Mouse (Mus musculus): ENCODE measurements around the gene Foxj1. TPM values are rescaled to one million over a fixed set of nuclear protein-coding genes. Genes with fewer than 3 reads are reported as not detected.
A peak's percentile ranks its signal among the peaks of the same experiment; 100 is the strongest.

The Foxj1 gene
- polyA plus RNA-seq, 1 experiment from 2014 or later, result 9.8 TPM

DNA sequence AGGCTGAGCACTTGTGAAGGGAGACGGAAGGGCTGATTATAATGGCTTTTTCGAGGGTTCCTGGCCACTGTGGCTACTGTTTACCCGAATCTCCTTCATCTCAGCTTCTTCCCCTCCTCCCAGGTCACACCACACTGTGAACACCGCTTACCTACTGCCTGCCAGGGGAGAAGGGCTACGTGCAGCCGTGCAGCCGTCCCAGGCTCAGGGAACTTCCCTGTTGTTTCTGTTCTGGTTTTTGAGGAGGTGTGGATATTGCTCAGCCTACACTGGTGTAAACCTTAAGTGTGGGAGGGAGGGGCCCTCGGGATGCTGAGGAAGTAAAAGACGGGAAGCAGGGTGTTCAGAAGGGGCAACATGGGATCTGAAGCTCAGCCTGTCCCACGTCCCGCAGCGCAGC is 1.8 kb upstream of the Foxj1 start:
- peaks cover 56% of the 10 kb centered on the region for H3K4me1 ChIP-seq
- H3K9me3 ChIP-seq, result no peaks in the 10 kb centered on the region
- H3K9ac ChIP-seq (replicated peaks), result peak overlapping the region; percentile 63; the same call in 1 of the 2 replicates
- no peak overlapping the region for H3K27ac ChIP-seq (replicated peaks)
- no peak overlapping the region for H3K4me3 ChIP-seq
- peaks cover 43% of the 10 kb centered on the region for H3K27me3 ChIP-seq
- 0 out of 2 replicates have a peak, but pooled peaks cover 6% of the 10 kb centered on the region for H3K36me3 ChIP-seq
- WGBS, result 71% methylated on average over 12 of the region's 12 CpGs
- no peak for ATAC-seq (ENCODE audit: low FRiP score, low read depth)
- no peak overlapping the region for H3K4me2 ChIP-seq (replicated peaks)

DNA sequence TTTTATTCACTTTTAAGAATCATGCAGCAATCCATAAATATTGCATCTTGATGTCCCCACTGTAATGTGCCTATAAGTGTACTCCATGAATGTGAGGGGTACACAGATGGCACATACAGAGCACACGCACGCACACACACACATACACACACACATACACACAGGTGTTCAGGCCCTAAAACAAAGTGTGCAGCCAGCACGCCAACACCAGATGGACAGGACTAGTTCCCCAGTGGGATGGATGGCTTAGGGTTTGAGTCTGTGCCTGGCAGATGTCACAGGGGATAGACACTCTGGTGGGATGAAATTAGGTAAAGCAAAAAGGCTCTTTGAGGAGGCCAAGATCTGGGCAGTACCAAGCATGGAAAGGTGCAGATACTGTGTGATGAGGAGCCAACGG is 1.2 kb upstream of the Foxj1 start:
- peaks cover 45% of the 10 kb centered on the region for H3K27me3 ChIP-seq
- H3K4me3 ChIP-seq, result peak overlapping the region; percentile 47; the same call in 1 of the 2 replicates
- no peak for ATAC-seq (ENCODE audit: low FRiP score, low read depth)
- 81% methylated on average over 4 of the region's 4 CpGs for WGBS
- H3K9me3 ChIP-seq, result no peaks in the 10 kb centered on the region
- peak overlapping the region; percentile 63; the same call in 1 of the 2 replicates for H3K9ac ChIP-seq (replicated peaks)
- peak overlapping the region; percentile 90 for H3K4me2 ChIP-seq (replicated peaks)
- no peak overlapping the region for H3K27ac ChIP-seq (replicated peaks)
- 0 out of 2 replicates have a peak, but pooled peaks cover 6% of the 10 kb centered on the region for H3K36me3 ChIP-seq
- H3K4me1 ChIP-seq, result peaks cover 62% of the 10 kb centered on the region

DNA sequence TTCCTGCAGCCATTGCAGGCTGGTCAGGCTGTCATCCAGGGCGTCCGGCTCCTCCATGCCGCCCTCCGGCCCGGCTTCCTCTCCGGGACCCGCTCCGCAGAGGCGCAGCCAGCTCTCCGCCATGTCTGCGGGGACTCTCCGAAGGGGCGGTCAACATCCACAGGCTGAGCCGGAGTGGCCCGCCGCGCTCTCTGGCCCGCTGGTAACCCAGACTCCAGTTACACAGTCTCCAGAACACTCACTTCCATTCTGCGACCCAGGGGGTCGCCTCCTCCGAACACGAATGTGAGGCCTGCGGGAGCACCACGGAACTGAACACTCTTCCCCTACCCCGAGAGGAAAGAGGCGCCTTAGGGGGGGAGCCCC is 799 bp downstream of the Foxj1 start:
- 4% methylated on average over 26 of the region's 26 CpGs for WGBS
- H3K27ac ChIP-seq (replicated peaks), result 0 out of 2 replicates have a peak overlapping the region, but pooled peaks have one; percentile 20
- peak overlapping the region; percentile 47 for H3K4me3 ChIP-seq
- H3K9ac ChIP-seq (replicated peaks), result peak overlapping the region; percentile 50
- H3K36me3 ChIP-seq, result no peaks in the 10 kb centered on the region
- H3K9me3 ChIP-seq, result no peaks in the 10 kb centered on the region
- ATAC-seq (ENCODE audit: low FRiP score, low read depth), result no peak
- H3K4me1 ChIP-seq, result peaks cover 80% of the 10 kb centered on the region
- peaks cover 45% of the 10 kb centered on the region for H3K27me3 ChIP-seq
- H3K4me2 ChIP-seq (replicated peaks), result peak overlapping the region; percentile 90

- peaks cover 45% of the 10 kb centered on the region for H3K27me3 ChIP-seq
- no peaks in the 10 kb centered on the region for H3K36me3 ChIP-seq
- H3K4me1 ChIP-seq, result peaks cover 86% of the 10 kb centered on the region
- H3K4me3 ChIP-seq, result peak overlapping the region; percentile 47
- no peaks in the 10 kb centered on the region for H3K9me3 ChIP-seq
- H3K27ac ChIP-seq (replicated peaks), result 0 out of 2 replicates have a peak overlapping the region, but pooled peaks have one; percentile 20
- peak overlapping the region; percentile 50 for H3K9ac ChIP-seq (replicated peaks)
- WGBS, result 26% methylated on average over 31 of the region's 31 CpGs
- no peak for ATAC-seq (ENCODE audit: low FRiP score, low read depth)
- peak overlapping the region; percentile 90 for H3K4me2 ChIP-seq (replicated peaks)
Observed at GRCm38 (mm10) chr11:116333526-116334416, 1.4 kb downstream of the Foxj1 start.

DNA sequence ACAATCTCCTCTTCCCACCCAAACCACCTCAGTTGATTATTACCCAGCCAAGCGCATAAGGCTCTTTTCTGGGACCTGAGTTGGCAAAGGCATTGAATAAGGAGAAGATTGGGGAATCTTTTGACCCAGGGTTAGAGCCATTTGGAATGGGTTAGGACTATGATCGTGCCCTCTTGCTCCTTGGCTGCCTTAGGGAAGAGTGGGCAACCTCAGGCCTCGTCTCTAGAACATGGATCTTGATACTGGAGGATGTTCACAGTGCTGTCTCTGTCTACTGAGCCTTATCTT is 2.3 kb downstream of the Foxj1 start:
- Histone ChIP-seq H3K9me3 (no peaks in the 10 kb centered on the region), H3K4me3 (no peak overlapping the region), H3K27me3 (peaks cover 44% of the 10 kb centered on the region), H3K4me1 (peaks cover 89% of the 10 kb centered on the region), H3K4me2 (replicated peaks) (peak overlapping the region; percentile 90; the same call in 1 of the 2 replicates), H3K36me3 (no peaks in the 10 kb centered on the region), H3K27ac (replicated peaks) (peak overlapping the region; percentile 75), H3K9ac (replicated peaks) (peak overlapping the region; percentile 41; the same call in 1 of the 2 replicates)
- WGBS, result 61% methylated on average over 3 of the region's 3 CpGs
- ATAC-seq (ENCODE audit: low FRiP score, low read depth), result no peak

- peak overlapping the region; percentile 75 for H3K27ac ChIP-seq (replicated peaks)
- no peaks in the 10 kb centered on the region for H3K36me3 ChIP-seq
- peak overlapping the region; percentile 41; the same call in 1 of the 2 replicates for H3K9ac ChIP-seq (replicated peaks)
- peak overlapping the region; percentile 34 for H3K4me2 ChIP-seq (replicated peaks)
- 18% methylated on average over 18 of the region's 19 CpGs for WGBS
- no peak overlapping the region for H3K4me3 ChIP-seq
- peaks cover 39% of the 10 kb centered on the region for H3K27me3 ChIP-seq
- peak; percentile 49 for ATAC-seq (ENCODE audit: low FRiP score, low read depth)
- no peaks in the 10 kb centered on the region for H3K9me3 ChIP-seq
- H3K4me1 ChIP-seq, result peaks cover 86% of the 10 kb centered on the region
Observed at GRCm38 (mm10) chr11:116332232-116332982, 2.8 kb downstream of the Foxj1 start.

- Histone ChIP-seq H3K4me2 (replicated peaks) (no peak overlapping the region), H3K4me1 (peaks cover 72% of the 10 kb centered on the region), H3K4me3 (no peak overlapping the region), H3K27me3 (peaks cover 29% of the 10 kb centered on the region), H3K9me3 (no peaks in the 10 kb centered on the region), H3K27ac (replicated peaks) (peak overlapping the region; percentile 86), H3K9ac (replicated peaks) (no peak overlapping the region), H3K36me3 (no peaks in the 10 kb centered on the region)
- 57% methylated on average over 7 of the region's 7 CpGs for WGBS
- ATAC-seq (ENCODE audit: low FRiP score, low read depth), result no peak
Observed at GRCm38 (mm10) chr11:116330211-116330518, 5.0 kb downstream of the Foxj1 start.

- ATAC-seq (ENCODE audit: low FRiP score, low read depth), result peak; percentile 69
- Histone ChIP-seq H3K36me3 (no peaks in the 10 kb centered on the region), H3K9ac (replicated peaks) (peak overlapping the region; percentile 12), H3K27ac (replicated peaks) (peak overlapping the region; percentile 86), H3K4me1 (peaks cover 66% of the 10 kb centered on the region), H3K27me3 (peaks cover 23% of the 10 kb centered on the region), H3K4me2 (replicated peaks) (no peak overlapping the region), H3K4me3 (no peak overlapping the region), H3K9me3 (no peaks in the 10 kb centered on the region)
- WGBS, result 40% methylated on average over 18 of the region's 18 CpGs
Observed at GRCm38 (mm10) chr11:116329314-116330210, 5.6 kb downstream of the Foxj1 start.

- ATAC-seq (ENCODE audit: low FRiP score, low read depth), result no peak
- no peak overlapping the region for H3K9ac ChIP-seq (replicated peaks)
- no peaks in the 10 kb centered on the region for H3K9me3 ChIP-seq
- H3K4me1 ChIP-seq, result peaks cover 42% of the 10 kb centered on the region
- no peak overlapping the region for H3K27ac ChIP-seq (replicated peaks)
- peaks cover 11% of the 10 kb centered on the region for H3K27me3 ChIP-seq
- no peak overlapping the region for H3K4me2 ChIP-seq (replicated peaks)
- 68% methylated on average over 7 of the region's 7 CpGs for WGBS
- H3K36me3 ChIP-seq, result no peaks in the 10 kb centered on the region
- no peak overlapping the region for H3K4me3 ChIP-seq
Observed at GRCm38 (mm10) chr11:116326963-116327603, 8.1 kb downstream of the Foxj1 start.

- H3K4me2 ChIP-seq (replicated peaks), result peak overlapping the region; percentile 80
- H3K4me3 ChIP-seq, result peak overlapping the region; percentile 39
- peaks cover 35% of the 10 kb centered on the region for H3K27me3 ChIP-seq
- no peaks in the 10 kb centered on the region for H3K9me3 ChIP-seq
- no peak overlapping the region for H3K27ac ChIP-seq (replicated peaks)
- peaks cover 9% of the 10 kb centered on the region; the same call in 1 of the 2 replicates for H3K4me1 ChIP-seq
- peak overlapping the region; percentile 53 for H3K9ac ChIP-seq (replicated peaks)
- H3K36me3 ChIP-seq, result no peaks in the 10 kb centered on the region
- 2% methylated on average over 41 of the region's 41 CpGs for WGBS
- peak; percentile 63; the same call in 1 of the 2 replicates for ATAC-seq (ENCODE audit: low FRiP score, low read depth)
Observed at GRCm38 (mm10) chr11:116318719-116319659, 16.2 kb downstream of the Foxj1 start.
